7 mouse cellular contexts compared by ENCODE assay signal in genomic region chr11:22629991-22630390, GRCm38 (mm10).
DNase-seq lines count a peak whose midpoint lies in the region; ATAC-seq and TF ChIP-seq lines count a peak whose summit lies in the region.

No protein-coding gene starts in this region.

- H3K9me3 ChIP-seq in ES-E14 (ENCODE audit: control insufficient read depth, insufficient read depth, low read depth, low read length) = no peaks in the 10 kb centered on the region
- H3K9me3 ChIP-seq in embryonic facial prominence, embryonic 13.5 days = no peaks in the 10 kb centered on the region
- no peaks in the 10 kb centered on the region for H3K9me3 ChIP-seq in intestine, embryonic 16.5 days (ENCODE audit: control insufficient read depth, low read length)

- in situ Hi-C loops in ES-E14 (cut with MboI; ENCODE audit: low sequenced_read_pairs in 2 of 2, unreplicated experiment in 2 of 2) = loop anchor here in 1 of 2 experiments (10.0 kb wide), 1 partner anchor 335 kb away; no protein-coding TSS in a partner anchor

- DNase-seq in ES-E14 (ENCODE audit: low read depth, low spot score) = no peak
- peak; percentile 74 for DNase-seq in lung, postnatal 10 days
- DNase-seq in adrenal gland, adult 8-10 months = no peak
- no peak for DNase-seq in gastrocnemius, adult 18-20 months (ENCODE audit: low spot score)

- peak overlapping the region; percentile 36; the same call in 1 of the 2 replicates for H3K27ac ChIP-seq in ES-E14 (ENCODE audit: insufficient read depth, low read depth, low read length, poor library complexity, severe bottlenecking)
- H3K27ac ChIP-seq in embryonic facial prominence, embryonic 13.5 days = peak overlapping the region; percentile 35
- H3K27ac ChIP-seq in intestine, embryonic 16.5 days (ENCODE audit: low read length) = peak overlapping the region; percentile 87

- ATAC-seq in embryonic facial prominence, embryonic 13.5 days (ENCODE audit: insufficient number of reproducible peaks, insufficient read depth, low FRiP score, low TSS enrichment, low read depth) = no peak
- peak; percentile 37 for ATAC-seq in intestine, embryonic 16.5 days
- no peak for ATAC-seq in inflammation-experienced regulatory T-cells, adult 6 months

- H3K4me1 ChIP-seq in ES-E14 (ENCODE audit: control insufficient read depth in 2 of 2, insufficient read depth in 2 of 2, low read length in 2 of 2, poor library complexity in 1 of 2) = peaks cover 5 to 17% of the 10 kb centered on the region in 2 experiments; a peak in 2 of 4 replicates
- H3K4me1 ChIP-seq in embryonic facial prominence, embryonic 13.5 days = peaks cover 19% of the 10 kb centered on the region
- peaks cover 24% of the 10 kb centered on the region for H3K4me1 ChIP-seq in intestine, embryonic 16.5 days (ENCODE audit: control insufficient read depth, insufficient read depth, low read length)

- 55% methylated on average over 4 of the region's 4 CpGs for WGBS in embryonic facial prominence, embryonic 13.5 days
- WGBS in intestine, embryonic 16.5 days = 47% methylated on average over 4 of the region's 4 CpGs

- H3K4me2 ChIP-seq in embryonic facial prominence, embryonic 13.5 days = peak overlapping the region; percentile 54
- peak overlapping the region; percentile 54 for H3K4me2 ChIP-seq in intestine, embryonic 16.5 days (ENCODE audit: low read depth, low read length)

- H3K4me3 ChIP-seq in ES-E14 (ENCODE audit: insufficient read depth in 1 of 2, low read depth in 1 of 2, low read length in 2 of 2, poor library complexity in 1 of 2, severe bottlenecking in 1 of 2) = peak overlapping the region; percentile 28 to 51; a peak in 3 of 4 replicates
- H3K4me3 ChIP-seq in embryonic facial prominence, embryonic 13.5 days = peak overlapping the region; percentile 34
- H3K4me3 ChIP-seq in intestine, embryonic 16.5 days (ENCODE audit: low read length) = peak overlapping the region; percentile 36

- H3K9ac ChIP-seq in ES-E14 (ENCODE audit: insufficient read depth, low read depth, low read length, poor library complexity, severe bottlenecking) = no peak overlapping the region; the same call in 1 of the 2 replicates
- H3K9ac ChIP-seq in embryonic facial prominence, embryonic 13.5 days = peak overlapping the region; percentile 63
- peak overlapping the region; percentile 48; the same call in 1 of the 2 replicates for H3K9ac ChIP-seq in intestine, embryonic 16.5 days (ENCODE audit: low read depth, low read length)

- no peaks in the 10 kb centered on the region for H3K27me3 ChIP-seq in embryonic facial prominence, embryonic 13.5 days
- no peaks in the 10 kb centered on the region for H3K27me3 ChIP-seq in intestine, embryonic 16.5 days (replicated peaks; ENCODE audit: control insufficient read depth, insufficient read depth, low read length)

- no peaks in the 10 kb centered on the region for H3K36me3 ChIP-seq in ES-E14 (ENCODE audit: control insufficient read depth, insufficient read depth, low read length, poor library complexity, severe bottlenecking)
- no peaks in the 10 kb centered on the region for H3K36me3 ChIP-seq in embryonic facial prominence, embryonic 13.5 days
- no peaks in the 10 kb centered on the region for H3K36me3 ChIP-seq in intestine, embryonic 16.5 days (ENCODE audit: control insufficient read depth, insufficient read depth, low read length)

TF ChIP-seq in ES-E14, 5 proteins besides CTCF, POLR2A, EP300 and RAD21:
- TF ChIP-seq MAFK (IDR thresholded peaks at IDR 0.05; ENCODE audit: insufficient read depth, low read depth, low read length) = no peak
TF ChIP-seq in ES-E14: peak in this region for 0.

Comparison
In these comparisons a context has a peak if more than half of its experiments do, and no peak if none do; other contexts are left out.
1. H3K27ac ChIP-seq: peak in every context shown above with its lines; median percentile 87 in intestine, embryonic 16.5 days; 36 in ES-E14; 35 in embryonic facial prominence, embryonic 13.5 days.